Mouse (Mus musculus) mature B cell (primary cell): ENCODE results near the gene Csl.

Experiments
- in situ Hi-C: fragments of 300-500 bp; cut with MboI; formaldehyde crosslinking; loops from 2 replicates; pipeline ENCODE4 v1.14.3; 2019

Csl gene

DNA sequence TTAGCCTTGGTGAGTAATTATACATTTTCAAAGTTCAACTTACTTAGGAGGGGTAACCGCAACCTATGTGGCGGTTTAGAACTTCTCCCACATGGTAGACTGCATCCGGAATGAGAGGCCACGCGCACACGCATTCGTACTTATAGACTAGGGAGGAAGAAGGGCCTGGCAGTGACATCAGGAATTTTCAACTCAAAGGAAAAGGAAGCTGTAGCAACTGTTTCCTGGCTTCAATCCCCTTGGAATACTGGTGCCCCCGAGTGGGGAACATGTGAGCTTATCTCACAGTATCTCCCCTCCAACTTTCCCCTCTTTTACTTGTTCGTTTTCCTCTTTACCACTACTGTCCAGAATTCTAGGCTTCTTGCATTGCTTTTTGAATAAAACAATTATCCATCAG lies at the start of gene Csl:
Gene Csl, minus strand, starts transcription at position 101 of the 400 bp plus-strand sequence.
- in situ Hi-C loops: no loop called here

GRCm38 (mm10) chr10:99789418-99789817 lies 30.0 kb upstream of the Csl start:
- in situ Hi-C loops: no loop called here

- in situ Hi-C loops: no loop called here
These were observed 15.0 kb upstream of the Csl start for GRCm38 (mm10) chr10:99774228-99775120.

- in situ Hi-C loops: no loop called here
These were observed 9.3 kb downstream of the Csl start for GRCm38 (mm10) chr10:99750146-99750545.

- in situ Hi-C loops: no loop called here
These were observed 10.7 kb downstream of the Csl start for GRCm38 (mm10) chr10:99748668-99749260.

GRCm38 (mm10) chr10:99748009-99748408 lies 11.4 kb downstream of the Csl start:
- in situ Hi-C loops: no loop called here

DNA sequence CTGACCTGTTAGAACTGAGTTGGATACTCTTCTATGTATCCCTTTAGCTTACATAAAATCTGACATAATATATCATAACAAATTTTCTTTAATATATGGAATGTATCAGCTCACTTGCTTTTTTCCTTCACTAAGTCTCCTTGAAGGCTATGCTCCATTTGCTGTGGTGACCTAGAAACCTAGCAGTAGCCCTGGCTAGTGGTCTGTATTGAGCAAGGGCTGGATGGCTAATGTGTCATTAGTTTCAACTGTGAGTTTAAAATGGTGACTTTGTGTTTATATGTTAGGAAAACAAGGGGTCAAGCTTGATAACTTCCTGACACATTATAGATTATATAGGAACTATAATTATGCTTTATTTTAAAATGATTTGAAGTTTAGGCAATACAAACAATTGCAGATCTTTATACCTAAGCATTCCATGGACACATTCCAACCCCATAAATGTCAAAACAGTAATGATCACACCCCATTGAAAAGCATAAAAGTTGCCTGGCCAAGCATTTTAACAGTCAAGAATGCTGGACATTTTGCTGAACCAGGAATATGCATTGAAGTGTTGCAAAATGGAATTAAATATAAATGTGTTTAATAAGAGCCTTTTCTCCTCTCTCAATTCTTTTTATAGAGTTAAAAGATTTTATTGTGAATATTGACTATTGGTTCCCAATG lies 17.7 kb downstream of the Csl start:
- in situ Hi-C loops: no loop called here

GRCm38 (mm10) chr10:99713129-99713528 lies 46.3 kb downstream of the Csl start:
- in situ Hi-C loops: no loop called here

DNA sequence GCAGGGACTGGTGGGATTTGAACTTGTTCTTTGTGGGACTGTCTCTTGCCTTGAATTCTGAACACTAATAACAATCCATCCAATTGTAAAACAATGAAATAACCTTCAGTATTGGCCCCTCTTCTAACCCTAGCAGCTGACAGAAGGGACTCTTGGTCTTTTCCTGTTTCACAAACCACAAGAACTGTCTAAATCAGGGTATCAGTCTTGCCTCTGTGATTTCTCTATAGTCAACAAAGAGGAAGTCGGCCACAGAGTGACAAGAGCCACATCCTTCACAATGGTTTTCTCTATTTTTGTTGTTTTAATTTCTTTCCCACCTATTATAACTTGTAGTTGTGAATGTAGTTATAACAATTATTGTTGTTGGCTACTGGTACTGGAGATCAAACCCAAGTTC lies 47.9 kb downstream of the Csl start:
- in situ Hi-C loops: no loop called here
